Mouse (Mus musculus): ENCODE measurements around the gene Mnx1.

- TF ChIP-seq CTCF (conservative IDR thresholded peaks at IDR 0.05 in 1 of 2, IDR thresholded peaks at IDR 0.05 in 1 of 2; ENCODE audit: low read depth in 2 of 2, low read length in 2 of 2) (no peak), EP300 (IDR thresholded peaks at IDR 0.05; ENCODE audit: low read length) (no peak), POLR2A (IDR thresholded peaks at IDR 0.05; ENCODE audit: low read depth, low read length) (no peak), POLR2AphosphoS2 (IDR thresholded peaks at IDR 0.05; ENCODE audit: low read depth, low read length) (no peak), SMC3 (IDR thresholded peaks at IDR 0.05; ENCODE audit: low read depth, low read length) (no peak), NELFE (IDR thresholded peaks at IDR 0.05; ENCODE audit: low read depth, low read length) (no peak), UBTF (IDR thresholded peaks at IDR 0.05; ENCODE audit: low read depth, low read length) (no peak), ZKSCAN1 (IDR thresholded peaks at IDR 0.05; ENCODE audit: borderline replicate concordance, low read depth, low read length) (no peak), RAD21 (IDR thresholded peaks at IDR 0.05; ENCODE audit: low read depth, low read length) (no peak), ZC3H11A (IDR thresholded peaks at IDR 0.05; ENCODE audit: low read depth, low read length) (no peak), SIN3A (IDR thresholded peaks at IDR 0.05; ENCODE audit: low read length) (no peak), ZMIZ1 (IDR thresholded peaks at IDR 0.05; ENCODE audit: low read depth, low read length) (no peak)
Observed at GRCm38 (mm10) chr5:29515888-29516287, 37.6 kb upstream of the Mnx1 start.

All from CH12.LX (cell line).